Mouse (Mus musculus) neural tube, embryonic 14.5 days (tissue): ENCODE measurements around the gene Hoxc9. TPM values are rescaled to one million over a fixed set of nuclear protein-coding genes. Genes with fewer than 3 reads are reported as not detected.

Experiments used
- ATAC-seq: fragments of 200-750 bp; cut with Nextera tagmentation; 2 replicates; pipeline ENCODE4 v1.8.0; 2017; ENCODE audit warnings: low read depth, mild to moderate bottlenecking, moderate TSS enrichment, moderate library complexity
- H3K27ac ChIP-seq: fragments of 300-500 bp; sonication (generic); 2 replicates; pipeline ENCODE4 v1.5.1; 2014; ENCODE audit warnings: low read depth, mild to moderate bottlenecking, control low read depth, low read length, moderate library complexity, mixed read lengths
- H3K27me3 ChIP-seq: fragments of 300-500 bp; sonication (generic); 2 replicates; pipeline ENCODE4 v1.6.1; 2014; ENCODE audit warnings: low read length; ENCODE audit not compliant: control insufficient read depth, insufficient read depth
- H3K36me3 ChIP-seq: fragments of 300-500 bp; sonication (generic); 2 replicates; pipeline ENCODE4 v1.6.1; 2014; ENCODE audit warnings: low read length, mixed read lengths; ENCODE audit not compliant: control insufficient read depth, insufficient read depth
- H3K4me1 ChIP-seq: fragments of 300-500 bp; sonication (generic); 2 replicates; pipeline ENCODE4 v1.6.1; 2014; ENCODE audit warnings: low read length; ENCODE audit not compliant: control insufficient read depth, insufficient read depth
- H3K4me2 ChIP-seq: fragments of 300-500 bp; sonication (generic); 2 replicates; pipeline ENCODE4 v1.6.1; 2014; ENCODE audit warnings: mild to moderate bottlenecking, low read depth, low read length, control low read depth
- H3K4me3 ChIP-seq: fragments of 300-500 bp; sonication (generic); 2 replicates; pipeline ENCODE4 v1.5.1; 2014; ENCODE audit warnings: low read depth, low read length, control low read depth, mixed read lengths
- H3K9ac ChIP-seq: fragments of 300-500 bp; sonication (generic); replicated peaks from 2 replicates; pipeline ENCODE4 v1.6.1; 2014; ENCODE audit warnings: low read depth, mild to moderate bottlenecking, control low read depth, low read length, mixed read lengths
- H3K9me3 ChIP-seq: fragments of 300-500 bp; sonication (generic); 2 replicates; pipeline ENCODE4 v1.6.1; 2016; ENCODE audit warnings: low read length; ENCODE audit not compliant: control insufficient read depth
- WGBS: fragments of 180-500 bp; shearing (Covaris S2); extraction: QIAGEN DNeasy Blood & Tissue Kit; methylation state at CpG from one replicate; pipeline ENCODE4 v1.1.7; 2014; 5-methylcytosine and 5-hydroxymethylcytosine counted together
- polyA plus RNA-seq: library from polyadenylated mRNA; unstranded; fragments of >200 nt; fragmentation: Nextera tagmentation; extraction: Ambion mirVana; gene quantifications from 2 replicates; pipeline ENCODE4 v1.2.1, GENCODE M21; 2014

Hoxc9 gene
- polyA plus RNA-seq, 1 experiment from 2014 or later: 46.9 TPM

DNA sequence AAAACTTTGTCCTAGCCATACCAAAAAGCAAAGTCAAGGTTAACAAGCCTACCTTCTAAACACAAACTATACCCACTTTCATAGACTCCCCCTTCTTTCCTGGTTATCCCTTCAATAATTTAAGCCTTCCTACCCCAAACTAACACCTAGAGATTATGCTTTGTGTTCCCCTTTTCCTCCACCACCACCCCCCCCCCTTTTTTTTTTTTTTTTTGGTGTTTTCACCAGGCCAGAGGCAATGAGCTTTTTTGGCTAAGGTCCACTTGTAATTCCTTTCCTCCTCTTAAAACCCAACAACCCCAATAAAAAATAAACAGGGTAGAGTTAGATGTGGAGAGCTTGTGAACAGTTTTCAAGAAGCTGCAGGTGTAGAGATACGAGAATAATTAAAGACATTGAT is 6.9 kb upstream of the Hoxc9 start:
- peak overlapping the region; percentile 82 for H3K9ac ChIP-seq

DNA sequence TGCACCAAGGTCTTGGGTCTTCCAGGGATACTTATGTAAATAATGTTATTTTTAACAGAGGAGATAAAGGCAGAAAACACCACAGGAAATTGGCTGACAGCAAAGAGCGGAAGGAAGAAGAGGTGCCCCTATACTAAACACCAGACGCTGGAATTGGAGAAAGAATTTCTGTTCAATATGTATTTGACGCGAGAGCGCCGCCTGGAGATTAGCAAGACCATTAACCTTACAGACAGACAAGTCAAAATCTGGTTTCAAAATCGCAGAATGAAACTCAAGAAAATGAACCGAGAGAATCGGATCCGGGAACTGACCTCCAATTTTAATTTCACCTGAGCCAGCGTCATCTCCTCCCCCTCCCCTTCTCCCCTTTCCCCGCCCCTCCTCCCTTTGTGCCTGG is 5.5 kb upstream of the Hoxc9 start:
- no peaks in the 10 kb centered on the region for H3K9me3 ChIP-seq
- peaks cover 9% of the 10 kb centered on the region; the same call in 1 of the 2 replicates for H3K4me1 ChIP-seq
- no peak for ATAC-seq
- peak overlapping the region; percentile 99 for H3K27ac ChIP-seq
- peak overlapping the region; percentile 94 for H3K4me2 ChIP-seq
- H3K4me3 ChIP-seq: peak overlapping the region; percentile 87
- peaks cover 7% of the 10 kb centered on the region; the same call in 1 of the 2 replicates for H3K27me3 ChIP-seq
- peak overlapping the region; percentile 100 for H3K9ac ChIP-seq
- whole genome bisulfite sequencing: under 1% methylated on average over 12 of the region's 12 CpGs
- H3K36me3 ChIP-seq: no peaks in the 10 kb centered on the region

More for the DNA sequence above, 6.9 kb upstream of the Hoxc9 start:
- Histone ChIP-seq H3K9me3 (no peaks in the 10 kb centered on the region), H3K27me3 (peaks cover 9% of the 10 kb centered on the region), H3K4me1 (peaks cover 9% of the 10 kb centered on the region; the same call in 1 of the 2 replicates), H3K4me2 (peak overlapping the region; percentile 94), H3K4me3 (peak overlapping the region; percentile 87), H3K27ac (peak overlapping the region; percentile 48; the same call in 1 of the 2 replicates), H3K36me3 (no peaks in the 10 kb centered on the region)
- 22% methylated on average over 1 of the region's 1 CpGs for WGBS
- ATAC-seq: no peak

DNA sequence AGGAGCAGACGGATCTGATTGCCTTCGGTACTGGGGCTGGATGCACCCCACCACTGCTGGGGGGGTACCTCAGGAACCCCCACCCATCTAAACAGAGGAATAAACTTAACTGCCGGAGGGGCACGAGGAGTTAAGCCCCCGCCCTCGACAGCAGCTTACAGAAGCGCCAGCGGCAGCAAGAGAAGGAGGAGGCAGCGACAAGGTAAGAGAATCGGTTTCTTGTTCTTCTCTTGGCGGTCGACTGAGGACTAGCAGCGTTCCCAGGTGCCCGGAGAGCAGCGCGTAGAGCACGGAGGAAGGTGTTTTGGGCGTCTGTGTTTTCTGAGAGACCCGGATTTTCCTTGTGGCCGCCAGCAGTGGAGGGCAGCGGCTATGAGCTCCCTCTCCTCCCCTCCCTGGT is 4.0 kb upstream of the Hoxc9 start:
- peaks cover 9% of the 10 kb centered on the region; the same call in 1 of the 2 replicates for H3K4me1 ChIP-seq
- H3K4me2 ChIP-seq: peak overlapping the region; percentile 94
- no peak for ATAC-seq
- H3K27ac ChIP-seq: peak overlapping the region; percentile 99
- no peaks in the 10 kb centered on the region for H3K9me3 ChIP-seq
- peak overlapping the region; percentile 100 for H3K9ac ChIP-seq
- no peaks in the 10 kb centered on the region; the same call in 1 of the 2 replicates for H3K27me3 ChIP-seq
- 2% methylated on average over 21 of the region's 21 CpGs for WGBS
- peak overlapping the region; percentile 87 for H3K4me3 ChIP-seq
- H3K36me3 ChIP-seq: no peaks in the 10 kb centered on the region

DNA sequence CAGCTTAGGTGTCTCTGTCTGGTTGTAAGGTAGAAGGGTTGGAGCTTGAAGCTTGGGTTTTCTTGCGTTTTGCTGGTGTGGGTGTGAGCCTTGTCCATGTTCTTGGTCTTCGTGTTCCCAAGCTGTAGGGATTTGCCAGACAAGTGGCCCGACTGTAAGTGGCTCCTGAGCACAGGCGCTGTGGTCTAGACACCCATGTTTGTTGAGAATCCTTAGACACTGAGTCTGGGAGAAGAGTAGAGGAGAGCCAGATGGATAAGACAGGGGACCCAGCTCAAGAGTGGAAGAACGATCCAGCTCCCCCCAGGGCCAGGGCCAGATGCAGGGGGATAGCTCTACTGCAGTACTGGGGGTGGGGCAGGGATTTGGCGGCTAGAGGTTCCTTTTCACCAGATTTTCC is 3.5 kb upstream of the Hoxc9 start:
- Histone ChIP-seq H3K9me3 (no peaks in the 10 kb centered on the region), H3K4me1 (peaks cover 9% of the 10 kb centered on the region; the same call in 1 of the 2 replicates), H3K36me3 (no peaks in the 10 kb centered on the region), H3K4me2 (peak overlapping the region; percentile 94), H3K27me3 (no peaks in the 10 kb centered on the region; the same call in 1 of the 2 replicates), H3K9ac (peak overlapping the region; percentile 100), H3K27ac (peak overlapping the region; percentile 99), H3K4me3 (peak overlapping the region; percentile 87)
- WGBS: 0% methylated on average over 6 of the region's 6 CpGs
- no peak for ATAC-seq

DNA sequence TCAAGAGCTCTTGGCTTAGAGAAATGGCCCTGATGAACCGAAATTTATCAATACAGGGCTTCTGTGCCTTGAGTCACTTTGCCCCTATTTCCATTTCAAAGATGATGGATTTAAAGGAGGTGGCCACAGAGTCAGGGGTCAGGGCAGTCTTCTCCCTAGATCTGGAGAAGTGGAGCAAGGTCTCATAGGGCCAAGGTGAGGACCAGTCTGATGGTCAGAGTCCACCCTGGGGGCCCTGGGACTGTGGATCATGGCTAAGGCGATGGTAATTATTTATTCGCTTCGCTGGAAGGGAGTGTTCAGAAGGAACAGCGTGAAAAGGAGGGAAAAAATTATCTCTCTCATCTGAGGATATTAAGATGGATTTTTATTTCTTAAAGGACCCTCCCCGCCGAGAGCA is 1.2 kb upstream of the Hoxc9 start:
- Histone ChIP-seq H3K4me3 (peak overlapping the region; percentile 87), H3K27ac (peak overlapping the region; percentile 99), H3K9me3 (no peaks in the 10 kb centered on the region), H3K27me3 (no peaks in the 10 kb centered on the region; the same call in 1 of the 2 replicates), H3K36me3 (no peaks in the 10 kb centered on the region), H3K4me1 (peaks cover 11% of the 10 kb centered on the region), H3K9ac (peak overlapping the region; percentile 100), H3K4me2 (peak overlapping the region; percentile 94)
- ATAC-seq: no peak
- WGBS: 3% methylated on average over 7 of the region's 7 CpGs

DNA sequence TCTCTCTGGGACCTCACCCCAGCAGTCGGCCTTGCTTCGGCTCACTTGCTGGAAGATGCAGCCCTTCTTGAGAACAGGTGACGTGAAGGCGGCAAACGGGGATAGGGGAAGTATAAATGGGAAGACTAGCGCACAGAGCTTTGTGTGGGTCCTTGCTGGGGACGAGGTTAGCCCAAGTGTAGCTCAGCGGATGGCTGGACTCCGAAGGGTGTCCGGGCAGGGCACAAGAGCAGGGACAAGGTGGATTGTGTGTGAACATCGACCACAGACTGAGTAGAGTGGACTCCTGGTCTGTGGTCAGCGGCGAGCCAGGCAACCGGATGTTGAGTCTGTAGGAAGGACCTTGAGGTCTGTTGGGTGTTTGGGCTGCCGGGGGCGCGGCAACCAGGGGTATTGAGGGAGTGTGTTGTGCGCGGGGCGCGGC is 539 bp upstream of the Hoxc9 start:
- Histone ChIP-seq H3K9ac (peak overlapping the region; percentile 100), H3K27ac (peak overlapping the region; percentile 99), H3K36me3 (no peaks in the 10 kb centered on the region), H3K4me3 (peak overlapping the region; percentile 87), H3K4me2 (peak overlapping the region; percentile 94), H3K4me1 (peaks cover 8% of the 10 kb centered on the region), H3K27me3 (no peaks in the 10 kb centered on the region), H3K9me3 (no peaks in the 10 kb centered on the region)
- ATAC-seq: no peak
- WGBS: 1% methylated on average over 21 of the region's 21 CpGs

DNA sequence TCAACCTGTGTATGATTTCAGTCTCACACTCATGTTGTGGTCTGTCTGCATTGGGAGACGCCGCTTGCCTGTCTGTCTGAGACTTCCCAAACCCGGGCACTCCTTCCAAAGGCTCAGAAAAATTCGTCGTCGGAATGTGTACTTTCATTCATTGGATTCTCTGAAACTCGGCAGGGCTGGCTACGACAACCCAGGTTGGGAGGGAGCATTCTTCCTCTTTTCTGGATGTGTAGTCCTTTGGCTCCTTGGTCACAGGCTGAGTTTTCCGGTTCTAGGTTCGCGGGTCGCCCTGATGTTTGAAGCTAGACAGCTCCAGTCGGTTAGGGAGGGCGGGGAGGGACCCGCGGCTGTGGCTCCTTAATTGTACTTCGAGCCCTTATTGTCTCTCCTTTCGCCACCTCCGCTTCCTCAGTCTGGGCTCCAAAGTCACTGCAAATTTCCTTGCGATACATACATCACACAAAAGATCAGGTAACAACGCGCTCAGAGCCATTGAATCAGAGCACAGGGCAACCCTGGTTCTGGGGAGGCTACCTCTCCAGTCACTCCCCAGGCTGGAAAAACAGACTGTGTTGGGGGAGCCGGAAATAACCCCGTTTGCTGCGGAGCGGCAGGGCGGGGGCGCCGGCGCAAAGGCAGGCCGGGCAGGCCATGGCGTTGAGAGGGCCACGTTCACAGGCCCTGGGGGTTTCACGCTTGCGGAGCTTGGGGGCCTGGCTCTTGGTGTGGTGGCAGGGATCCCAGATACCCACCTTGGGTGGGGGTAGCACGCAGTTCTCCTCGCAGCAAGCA is 588 bp downstream of the Hoxc9 start:
- 2% methylated on average over 37 of the region's 37 CpGs for WGBS
- Histone ChIP-seq H3K36me3 (no peaks in the 10 kb centered on the region), H3K27ac (peak overlapping the region; percentile 99)

DNA sequence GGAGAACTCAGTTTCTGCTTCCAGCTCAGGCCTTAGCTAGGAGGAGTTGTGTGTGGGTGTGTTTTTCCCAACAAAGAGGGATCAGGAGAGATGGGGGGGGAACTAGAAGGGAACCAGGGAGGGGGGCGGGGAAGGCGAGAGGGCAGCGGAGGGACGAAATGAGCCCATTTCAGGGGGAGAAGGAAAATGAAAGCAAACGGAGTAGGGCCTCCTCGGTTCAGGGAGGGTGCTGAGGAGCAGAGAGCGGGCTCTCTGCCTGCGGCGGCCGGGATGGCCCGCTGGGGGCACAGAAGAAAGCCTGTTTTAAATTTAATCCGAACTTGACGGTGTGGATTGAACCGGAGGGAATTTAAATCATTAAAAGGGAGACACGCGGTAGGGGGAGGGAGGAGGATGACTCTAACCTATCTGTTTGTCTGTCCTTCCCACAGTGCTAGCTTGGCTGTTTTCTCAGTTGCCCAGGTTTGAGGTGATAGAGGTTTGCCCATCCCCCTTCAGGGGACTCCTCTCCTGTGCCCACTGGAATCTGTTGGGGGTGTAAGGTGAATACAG is 1.3 kb downstream of the Hoxc9 start:
- H3K27me3 ChIP-seq: no peaks in the 10 kb centered on the region
- 1% methylated on average over 16 of the region's 16 CpGs for whole genome bisulfite sequencing
- no peaks in the 10 kb centered on the region for H3K9me3 ChIP-seq
- peak overlapping the region; percentile 87 for H3K4me3 ChIP-seq
- peaks cover 7% of the 10 kb centered on the region for H3K4me1 ChIP-seq
- peak; percentile 3; the same call in 1 of the 2 replicates for ATAC-seq
- peak overlapping the region; percentile 100 for H3K9ac ChIP-seq
- peak overlapping the region; percentile 99 for H3K27ac ChIP-seq
- peak overlapping the region; percentile 94 for H3K4me2 ChIP-seq
- H3K36me3 ChIP-seq: no peaks in the 10 kb centered on the region

More for the DNA sequence above, 588 bp downstream of the Hoxc9 start:
- H3K9me3 ChIP-seq: no peaks in the 10 kb centered on the region
- no peaks in the 10 kb centered on the region for H3K27me3 ChIP-seq
- peak overlapping the region; percentile 94 for H3K4me2 ChIP-seq
- peak overlapping the region; percentile 87 for H3K4me3 ChIP-seq
- peak overlapping the region; percentile 100 for H3K9ac ChIP-seq
- peaks cover 8% of the 10 kb centered on the region for H3K4me1 ChIP-seq
- peak; percentile 14; the same call in 1 of the 2 replicates for ATAC-seq
